ENCODE assay signal across 18 mouse cellular contexts in the genomic region with DNA sequence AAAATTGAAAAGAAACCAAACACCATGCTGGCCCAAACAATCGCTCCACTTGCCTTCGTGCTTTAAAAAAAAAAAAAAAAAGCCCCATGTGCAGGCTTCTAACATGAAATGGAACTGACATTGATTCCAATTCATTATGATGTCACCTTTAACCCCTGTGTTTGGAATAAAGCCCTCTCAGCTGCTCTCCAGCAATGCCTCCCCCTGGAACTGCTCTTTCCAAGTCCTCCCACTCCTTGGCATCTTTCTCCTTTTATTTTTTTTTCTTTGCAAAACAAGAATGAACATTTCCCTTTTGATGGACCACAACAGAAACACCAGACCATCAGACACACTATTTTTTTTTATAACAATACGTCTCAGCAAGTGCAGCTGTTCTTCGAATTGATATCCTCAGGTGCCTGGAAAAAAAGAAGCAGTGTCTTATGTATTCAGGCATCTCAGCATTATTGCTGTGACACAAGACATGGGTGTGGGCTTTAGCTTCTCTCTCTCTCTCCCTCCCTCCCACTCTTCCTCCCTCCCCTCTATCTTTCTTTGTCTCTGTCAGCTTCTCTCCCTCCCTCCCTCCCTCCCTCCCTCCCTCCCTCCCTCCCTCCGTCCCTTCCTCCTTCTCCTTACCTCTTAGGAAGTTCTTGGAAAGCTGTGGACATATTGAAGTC.
DNase-seq lines count a peak whose midpoint lies in the region; ATAC-seq and TF ChIP-seq lines count a peak whose summit lies in the region.
"Had no signal": no experiment of that assay in that cellular context is flagged by ENCODE, and none has a peak within 500 bp of the region (broad histone marks: within the 10 kb centered on the region; RNA-seq: fewer than 3 reads in every experiment).

No protein-coding gene starts in this region.

- no peaks in the 10 kb centered on the region for H3K9me3 ChIP-seq in forebrain, embryonic 12.5 days
- no peaks in the 10 kb centered on the region for H3K9me3 ChIP-seq in forebrain, embryonic 10.5 days
- H3K9me3 ChIP-seq in hindbrain, embryonic 10.5 days = no peaks in the 10 kb centered on the region
- H3K9me3 ChIP-seq in hindbrain, postnatal 0 days (ENCODE audit: low read length) = no peaks in the 10 kb centered on the region

- no peaks in the 10 kb centered on the region for H3K36me3 ChIP-seq in forebrain, embryonic 12.5 days (replicated peaks)
- H3K36me3 ChIP-seq in forebrain, embryonic 10.5 days (replicated peaks) = no peaks in the 10 kb centered on the region
- H3K36me3 ChIP-seq in hindbrain, embryonic 10.5 days = no peaks in the 10 kb centered on the region
- H3K36me3 ChIP-seq in hindbrain, postnatal 0 days (ENCODE audit: insufficient read depth, low read length) = no peaks in the 10 kb centered on the region

- H3K4me2 ChIP-seq in forebrain, embryonic 12.5 days = no peak overlapping the region
- H3K4me2 ChIP-seq in hindbrain, postnatal 0 days (ENCODE audit: low read depth, low read length) = no peak overlapping the region

- H3K9ac ChIP-seq in forebrain, embryonic 12.5 days = no peak overlapping the region
- no peak overlapping the region for H3K9ac ChIP-seq in hindbrain, postnatal 0 days (replicated peaks; ENCODE audit: low read length)

- TF ChIP-seq CTCF in hindbrain, postnatal 0 days (IDR thresholded peaks at IDR 0.05; ENCODE audit: low read depth) = no peak

- no peak overlapping the region for H3K4me3 ChIP-seq in forebrain, embryonic 12.5 days (replicated peaks)
- H3K4me3 ChIP-seq in forebrain, embryonic 10.5 days = no peak overlapping the region
- H3K4me3 ChIP-seq in hindbrain, embryonic 10.5 days = no peak overlapping the region
- H3K4me3 ChIP-seq in hindbrain, postnatal 0 days (ENCODE audit: low read length) = no peak overlapping the region
- H3K4me3 ChIP-seq: myocyte had no signal

- no peak overlapping the region for H3K27ac ChIP-seq in forebrain, embryonic 12.5 days
- H3K27ac ChIP-seq in forebrain, embryonic 10.5 days = no peak overlapping the region
- H3K27ac ChIP-seq in hindbrain, embryonic 10.5 days = peak overlapping the region; percentile 59; the same call in 1 of the 2 replicates
- no peak overlapping the region for H3K27ac ChIP-seq in hindbrain, postnatal 0 days

- peak; percentile 63; the same call in 1 of the 2 replicates for ATAC-seq in forebrain, embryonic 12.5 days (ENCODE audit: low FRiP score)
- ATAC-seq in hindbrain, postnatal 0 days = no peak
- ATAC-seq: forebrain, embryonic 16.5 days; inflammation-experienced regulatory T-cells, adult 6 months had no signal

- no peaks in the 10 kb centered on the region for H3K4me1 ChIP-seq in forebrain, embryonic 12.5 days
- H3K4me1 ChIP-seq in forebrain, embryonic 10.5 days = no peaks in the 10 kb centered on the region
- 0 out of 2 replicates have a peak, but pooled peaks cover 9% of the 10 kb centered on the region for H3K4me1 ChIP-seq in hindbrain, embryonic 10.5 days (replicated peaks)
- H3K4me1 ChIP-seq in hindbrain, postnatal 0 days (ENCODE audit: insufficient read depth, low read length) = no peaks in the 10 kb centered on the region

- WGBS in forebrain, embryonic 12.5 days = 52% methylated on average over 4 of the region's 5 CpGs
- 77% methylated on average over 5 of the region's 5 CpGs for WGBS in forebrain, embryonic 10.5 days
- 38% methylated on average over 4 of the region's 5 CpGs for WGBS in hindbrain, embryonic 10.5 days
- 35% methylated on average over 4 of the region's 5 CpGs for WGBS in hindbrain, postnatal 0 days

- no peaks in the 10 kb centered on the region for H3K27me3 ChIP-seq in forebrain, embryonic 12.5 days
- no peaks in the 10 kb centered on the region for H3K27me3 ChIP-seq in forebrain, embryonic 10.5 days (ENCODE audit: poor library complexity, severe bottlenecking)
- H3K27me3 ChIP-seq in hindbrain, embryonic 10.5 days (ENCODE audit: insufficient read depth, poor library complexity, severe bottlenecking) = no peaks in the 10 kb centered on the region
- H3K27me3 ChIP-seq in hindbrain, postnatal 0 days (ENCODE audit: insufficient read depth, low read length) = no peaks in the 10 kb centered on the region
- H3K27me3 ChIP-seq: CH12.LX had no signal

- DNase-seq in forebrain, embryonic 10.5 days (ENCODE audit: extremely low spot score, low spot score) = no peak
- DNase-seq in hindbrain, embryonic 10.5 days (ENCODE audit: low spot score) = no peak
- DNase-seq in hindbrain, postnatal 0 days (ENCODE audit: low spot score) = no peak
- DNase-seq in Muller cell, postnatal 12 days (ENCODE audit: inconsistent ontology term) = peak; percentile 42
- DNase-seq in mesoderm, embryonic 11.5 days (ENCODE audit: low read depth, low spot score) = peak; percentile 13
- no peak for DNase-seq in kidney, adult 9 months
- DNase-seq: cerebellum, adult 8-10 months; kidney, adult 8-10 months; kidney, postnatal 25 days; left cerebral cortex, postnatal 4 days; liver; lung, postnatal 10 days; right cerebral cortex, postnatal 14 days had no signal

Comparison
In these comparisons a context has a peak if more than half of its experiments do, and no peak if none do; other contexts are left out.
1. DNase-seq: peak in Muller cell, postnatal 12 days (single experiment) and mesoderm, embryonic 11.5 days (single experiment); none in forebrain, embryonic 10.5 days (single experiment), hindbrain, embryonic 10.5 days (single experiment), hindbrain, postnatal 0 days (single experiment) and kidney, adult 9 months (single experiment).